Mouse (Mus musculus) embryonic facial prominence, embryonic 13.5 days (tissue): ENCODE measurements at regions not wholly inside any gene's neighbourhood (a gene's known extent, or its start where the extent isn't known, plus 50 kb on each side); places are given as distances from the start of the nearest gene placed in this dataset.
"Not testable (repeated sequence)": the region's sequence is repeated elsewhere in the genome, so short reads cannot be mapped to it uniquely, and the experiment has no call there.

Source experiments
- ATAC-seq: fragments of 200-750 bp; cut with Nextera tagmentation; 2 replicates; pipeline ENCODE4 v1.8.0; 2017; ENCODE audit warnings: low read depth; ENCODE audit not compliant: insufficient number of reproducible peaks, insufficient read depth, low FRiP score, low TSS enrichment
- H3K27ac ChIP-seq: fragments of 300-500 bp; sonication (generic); 2 replicates; pipeline ENCODE4 v1.5.1; 2015; ENCODE audit warnings: moderate library complexity, mild to moderate bottlenecking, inconsistent platforms
- H3K27me3 ChIP-seq: fragments of 300-500 bp; sonication (generic); 2 replicates; pipeline ENCODE4 v1.6.1; 2015; ENCODE audit warnings: mild to moderate bottlenecking, inconsistent platforms
- H3K36me3 ChIP-seq: fragments of 300-500 bp; sonication (generic); 2 replicates; pipeline ENCODE4 v1.6.1; 2015; ENCODE audit warnings: mild to moderate bottlenecking, inconsistent platforms
- H3K4me1 ChIP-seq: fragments of 300-500 bp; sonication (generic); 2 replicates; pipeline ENCODE4 v1.6.1; 2015; ENCODE audit warnings: inconsistent platforms
- H3K4me2 ChIP-seq: fragments of 300-500 bp; sonication (generic); 2 replicates; pipeline ENCODE4 v1.6.1; 2015; ENCODE audit warnings: moderate library complexity, mild to moderate bottlenecking, inconsistent platforms
- H3K4me3 ChIP-seq: fragments of 300-500 bp; sonication (generic); 2 replicates; pipeline ENCODE4 v1.5.1; 2015; ENCODE audit warnings: mild to moderate bottlenecking, inconsistent platforms
- H3K9ac ChIP-seq: fragments of 300-500 bp; sonication (generic); 2 replicates; pipeline ENCODE4 v1.6.1; 2015; ENCODE audit warnings: mild to moderate bottlenecking, inconsistent platforms
- H3K9me3 ChIP-seq: fragments of 300-500 bp; sonication (generic); 2 replicates; pipeline ENCODE4 v1.6.1; 2016; ENCODE audit warnings: inconsistent platforms
- WGBS: fragments of 180-500 bp; shearing (Covaris S2); methylation state at CpG from one replicate; pipeline ENCODE4 v1.1.7; 2015; ENCODE audit warnings: mixed read lengths; 5-methylcytosine and 5-hydroxymethylcytosine counted together

DNA sequence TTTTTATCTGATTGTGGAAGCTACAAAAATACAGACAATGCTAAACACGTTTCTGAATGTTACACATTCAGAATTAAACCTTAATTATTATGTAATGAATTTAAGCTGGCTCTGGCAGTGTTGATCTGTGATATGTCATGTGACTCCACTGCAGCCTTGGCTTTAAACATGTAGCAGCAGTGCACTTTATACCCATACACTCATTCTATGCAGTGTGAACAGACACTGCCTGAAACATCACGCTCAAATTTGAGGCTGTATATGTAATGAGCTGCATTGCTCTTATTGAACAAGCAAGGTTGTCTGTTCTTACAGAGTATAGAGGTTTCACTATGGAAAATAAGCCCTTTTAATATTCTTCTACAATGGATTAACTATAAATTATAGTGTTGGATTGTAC is 235.9 kb upstream of the Zfp804b start:
- H3K9me3 ChIP-seq = no peaks in the 10 kb centered on the region
- H3K36me3 ChIP-seq = no peaks in the 10 kb centered on the region
- no peak overlapping the region for H3K4me2 ChIP-seq
- no peak overlapping the region for H3K4me3 ChIP-seq
- 56% methylated on average over 2 of the region's 2 CpGs for WGBS
- ATAC-seq = no peak
- H3K27ac ChIP-seq = no peak overlapping the region
- no peaks in the 10 kb centered on the region for H3K4me1 ChIP-seq
- H3K27me3 ChIP-seq = no peaks in the 10 kb centered on the region
- H3K9ac ChIP-seq = no peak overlapping the region

DNA sequence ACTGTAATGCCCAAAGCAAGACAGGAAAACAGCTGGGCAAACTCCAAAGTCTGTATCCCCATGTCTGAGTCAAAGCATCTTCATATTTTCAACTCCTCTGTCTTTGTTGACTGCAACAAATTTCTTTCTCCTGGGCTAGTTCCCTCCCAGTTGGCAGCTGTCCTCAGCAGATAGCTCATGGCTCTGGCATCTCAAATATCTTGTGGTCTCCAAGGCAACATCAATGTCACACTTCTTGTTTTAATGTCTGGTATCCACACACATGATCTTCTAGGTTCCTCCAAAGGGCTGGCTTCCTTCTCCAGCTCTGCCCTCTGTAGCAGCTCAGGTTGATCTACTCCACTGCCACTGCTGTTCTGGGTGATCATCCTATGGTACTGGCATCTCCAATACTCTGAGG is 242.0 kb upstream of the Zfp804b start:
- no peaks in the 10 kb centered on the region for H3K27me3 ChIP-seq
- no peak overlapping the region for H3K9ac ChIP-seq
- H3K4me3 ChIP-seq = no peak overlapping the region
- ATAC-seq = no peak
- H3K36me3 ChIP-seq = no peaks in the 10 kb centered on the region
- H3K27ac ChIP-seq = no peak overlapping the region
- H3K4me1 ChIP-seq = no peaks in the 10 kb centered on the region
- no peaks in the 10 kb centered on the region for H3K9me3 ChIP-seq
- H3K4me2 ChIP-seq = no peak overlapping the region

DNA sequence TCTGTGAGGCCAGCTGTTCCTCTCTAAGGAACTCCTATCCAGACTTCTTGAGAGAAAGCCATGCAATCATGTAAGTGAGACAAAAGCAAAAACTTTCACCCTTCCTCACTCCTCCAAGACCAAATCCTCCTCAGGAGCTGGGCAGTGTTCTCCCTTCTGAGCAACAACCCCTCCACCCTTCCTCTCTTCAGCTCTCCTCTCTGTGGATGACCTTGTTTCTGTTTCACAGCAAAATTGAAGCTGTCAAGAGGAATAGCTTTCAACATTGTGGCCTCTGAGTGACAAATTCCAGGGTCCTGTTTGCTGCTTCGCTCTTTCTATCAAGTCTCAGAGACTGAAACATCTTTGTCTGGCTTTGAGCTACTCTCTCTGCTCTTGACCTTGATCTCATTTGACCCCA is 255.9 kb upstream of the Zfp804b start:
- Histone ChIP-seq H3K4me3 (no peak overlapping the region), H3K4me1 (no peaks in the 10 kb centered on the region), H3K4me2 (no peak overlapping the region), H3K9me3 (no peaks in the 10 kb centered on the region), H3K27ac (no peak overlapping the region), H3K36me3 (no peaks in the 10 kb centered on the region), H3K9ac (no peak overlapping the region), H3K27me3 (no peaks in the 10 kb centered on the region)
- no peak for ATAC-seq
- WGBS = 73% methylated on average over 1 of the region's 1 CpGs

DNA sequence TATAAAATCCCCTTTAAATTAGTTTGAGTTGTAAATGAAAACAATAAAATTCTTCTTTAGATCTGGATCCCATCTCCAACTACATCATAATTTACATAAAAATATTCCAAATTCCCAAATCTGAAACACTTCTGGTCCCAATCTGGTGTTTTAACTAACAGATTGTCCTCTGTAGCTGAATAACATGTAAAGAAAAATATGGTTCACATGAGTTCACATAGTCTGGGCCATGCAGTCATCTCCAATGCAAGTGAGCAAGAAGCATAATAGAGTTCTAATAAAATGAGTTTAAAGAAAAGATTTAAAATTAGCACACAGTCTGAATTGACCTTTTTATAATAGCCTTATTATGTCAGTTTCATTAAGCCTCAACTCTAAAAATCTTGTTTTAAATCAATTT is 263.0 kb upstream of the Zfp804b start:
- no peaks in the 10 kb centered on the region for H3K4me1 ChIP-seq
- H3K27me3 ChIP-seq = no peaks in the 10 kb centered on the region
- no peak overlapping the region for H3K27ac ChIP-seq
- H3K4me3 ChIP-seq = no peak overlapping the region
- H3K9ac ChIP-seq = no peak overlapping the region
- no peaks in the 10 kb centered on the region for H3K36me3 ChIP-seq
- H3K9me3 ChIP-seq = no peaks in the 10 kb centered on the region
- no peak for ATAC-seq
- no peak overlapping the region for H3K4me2 ChIP-seq

DNA sequence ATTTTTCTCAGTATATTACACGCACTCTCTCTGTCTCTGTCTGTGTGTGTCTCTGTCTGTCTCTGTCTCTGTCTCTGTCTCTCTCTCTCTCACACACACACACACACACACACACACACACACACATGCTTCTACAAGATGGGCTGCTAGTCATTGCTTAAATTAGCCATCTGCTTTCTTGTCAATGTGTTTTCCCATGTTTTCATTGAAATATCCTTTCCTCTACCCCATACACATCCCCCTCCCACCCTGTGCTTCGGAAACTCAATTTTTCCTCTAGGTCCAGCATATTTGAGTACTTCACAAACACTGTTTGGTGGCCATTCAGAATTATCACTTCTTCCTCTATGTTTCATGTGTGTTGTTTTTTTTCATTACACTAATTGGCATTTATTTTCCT is 263.4 kb upstream of the Zfp804b start:
- Histone ChIP-seq H3K9ac (no peak overlapping the region), H3K4me3 (no peak overlapping the region), H3K27ac (no peak overlapping the region), H3K4me2 (no peak overlapping the region), H3K27me3 (no peaks in the 10 kb centered on the region), H3K36me3 (no peaks in the 10 kb centered on the region), H3K4me1 (no peaks in the 10 kb centered on the region), H3K9me3 (no peaks in the 10 kb centered on the region)
- no peak for ATAC-seq
- 91% methylated on average over 2 of the region's 2 CpGs for WGBS

DNA sequence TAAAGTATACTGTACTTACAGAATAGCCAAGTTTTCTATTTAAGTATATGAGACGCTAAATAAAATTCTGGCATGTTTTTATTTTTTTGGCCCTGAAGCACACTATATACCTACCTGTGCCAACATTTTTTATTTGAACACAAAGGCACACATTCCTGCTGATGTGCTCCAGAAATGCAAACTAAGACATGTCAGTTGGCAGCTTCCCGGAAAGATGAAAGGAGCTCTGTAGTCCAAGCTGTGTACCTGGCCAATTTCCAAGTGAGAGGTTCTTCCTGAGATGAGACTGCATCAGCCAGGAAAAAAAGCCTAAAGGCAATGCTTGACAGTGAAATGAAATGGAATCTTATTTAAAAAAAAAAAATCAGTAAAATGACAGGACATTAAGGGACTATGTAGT is 305.0 kb upstream of the Steap4 start:
- Histone ChIP-seq H3K4me3 (no peak overlapping the region), H3K36me3 (no peaks in the 10 kb centered on the region), H3K4me1 (no peaks in the 10 kb centered on the region), H3K27me3 (no peaks in the 10 kb centered on the region), H3K9ac (no peak overlapping the region), H3K9me3 (no peaks in the 10 kb centered on the region), H3K27ac (no peak overlapping the region), H3K4me2 (no peak overlapping the region)
- WGBS = 66% methylated on average over 2 of the region's 2 CpGs
- no peak for ATAC-seq

DNA sequence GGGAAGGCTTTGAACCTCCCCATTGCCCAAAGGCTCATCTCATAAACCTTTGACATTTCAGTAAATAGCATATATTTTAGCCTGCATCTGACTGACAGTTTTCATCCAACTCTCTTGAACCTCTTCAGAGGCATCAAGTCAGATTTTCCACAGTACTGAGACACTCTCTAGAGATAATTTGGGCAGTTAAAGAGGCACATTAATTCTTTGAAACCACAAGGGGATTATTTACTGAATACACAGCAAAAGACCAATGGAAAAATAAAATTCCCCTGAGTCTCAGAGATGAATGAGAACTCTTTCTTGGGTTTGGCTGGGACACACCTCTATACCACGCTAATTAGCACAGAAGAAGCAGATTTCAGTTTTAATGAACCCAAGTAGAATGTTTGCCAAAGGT is 258.5 kb upstream of the Steap4 start:
- Histone ChIP-seq H3K4me3 (no peak overlapping the region), H3K4me2 (no peak overlapping the region), H3K4me1 (no peaks in the 10 kb centered on the region), H3K27ac (no peak overlapping the region), H3K9ac (no peak overlapping the region), H3K9me3 (no peaks in the 10 kb centered on the region), H3K36me3 (no peaks in the 10 kb centered on the region), H3K27me3 (no peaks in the 10 kb centered on the region)
- WGBS = 65% methylated on average over 1 of the region's 1 CpGs
- ATAC-seq = no peak

DNA sequence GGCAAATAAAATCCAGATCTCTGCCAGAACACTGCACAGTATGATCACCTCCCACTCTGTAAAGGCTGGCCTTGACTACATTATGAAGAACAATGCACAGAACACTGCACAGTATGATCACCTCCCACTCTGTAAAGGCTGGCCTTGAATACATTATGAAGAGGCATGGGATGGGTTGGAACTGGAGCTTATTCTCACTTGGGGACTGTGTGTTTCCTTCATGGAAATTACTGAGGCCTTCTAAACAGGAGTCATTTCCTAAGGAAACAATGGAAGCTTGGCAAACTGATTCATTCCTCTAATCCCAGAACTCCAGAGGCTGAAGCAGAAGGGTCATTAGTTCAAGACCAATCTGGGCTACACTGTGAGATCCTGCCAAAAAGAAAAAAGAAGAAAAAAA is 240.7 kb upstream of the Steap4 start:
- Histone ChIP-seq H3K4me3 (no peak overlapping the region), H3K9ac (no peak overlapping the region), H3K27me3 (no peaks in the 10 kb centered on the region), H3K9me3 (no peaks in the 10 kb centered on the region), H3K36me3 (no peaks in the 10 kb centered on the region), H3K27ac (no peak overlapping the region), H3K4me1 (no peaks in the 10 kb centered on the region), H3K4me2 (no peak overlapping the region)
- no peak for ATAC-seq

DNA sequence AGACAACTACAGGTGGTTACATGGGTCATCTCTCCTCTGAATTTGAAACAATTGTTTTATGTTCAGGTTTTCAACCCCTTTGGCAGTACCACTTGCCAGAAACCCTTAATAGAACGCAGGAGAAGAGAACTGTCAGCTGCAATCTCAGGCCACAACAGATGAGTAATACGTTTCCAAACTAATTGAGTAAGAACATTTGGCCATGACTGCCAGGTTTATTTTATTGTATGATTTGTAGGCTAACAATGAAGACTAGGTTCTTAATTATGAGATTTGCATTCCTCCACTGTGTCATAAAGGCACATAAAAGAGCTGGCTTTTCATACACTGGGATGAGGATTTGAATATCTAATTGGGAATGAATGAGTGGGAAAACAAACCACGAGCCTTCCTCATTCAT is 240.2 kb upstream of the Steap4 start:
- Histone ChIP-seq H3K27ac (no peak overlapping the region), H3K4me2 (no peak overlapping the region), H3K9me3 (no peaks in the 10 kb centered on the region), H3K27me3 (no peaks in the 10 kb centered on the region), H3K4me3 (no peak overlapping the region), H3K4me1 (no peaks in the 10 kb centered on the region), H3K9ac (no peak overlapping the region), H3K36me3 (no peaks in the 10 kb centered on the region)
- WGBS = 65% methylated on average over 3 of the region's 3 CpGs
- no peak for ATAC-seq

DNA sequence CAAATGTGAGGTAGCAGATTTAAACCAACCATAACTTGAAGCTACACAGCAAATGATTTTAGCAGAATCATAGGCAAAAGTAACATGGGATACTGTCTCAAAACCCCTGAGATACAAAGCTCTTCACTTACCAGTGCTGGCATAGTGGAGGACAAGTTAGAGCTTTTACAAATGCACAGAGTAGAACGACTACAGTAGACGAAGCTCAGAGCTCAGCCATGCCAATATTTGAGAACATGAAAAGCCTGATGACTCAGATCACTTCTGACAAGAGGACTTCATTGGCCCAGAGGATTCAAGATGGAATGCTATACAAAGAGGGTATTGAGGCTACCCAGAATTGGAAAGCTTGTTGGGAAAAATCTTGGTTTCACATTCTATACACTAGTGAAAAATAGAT is 239.6 kb upstream of the Steap4 start:
- Histone ChIP-seq H3K9ac (no peak overlapping the region), H3K36me3 (no peaks in the 10 kb centered on the region), H3K4me1 (no peaks in the 10 kb centered on the region), H3K27ac (no peak overlapping the region), H3K4me2 (no peak overlapping the region), H3K27me3 (no peaks in the 10 kb centered on the region), H3K4me3 (no peak overlapping the region), H3K9me3 (no peaks in the 10 kb centered on the region)
- no peak for ATAC-seq
- WGBS = 79% methylated on average over 2 of the region's 2 CpGs

DNA sequence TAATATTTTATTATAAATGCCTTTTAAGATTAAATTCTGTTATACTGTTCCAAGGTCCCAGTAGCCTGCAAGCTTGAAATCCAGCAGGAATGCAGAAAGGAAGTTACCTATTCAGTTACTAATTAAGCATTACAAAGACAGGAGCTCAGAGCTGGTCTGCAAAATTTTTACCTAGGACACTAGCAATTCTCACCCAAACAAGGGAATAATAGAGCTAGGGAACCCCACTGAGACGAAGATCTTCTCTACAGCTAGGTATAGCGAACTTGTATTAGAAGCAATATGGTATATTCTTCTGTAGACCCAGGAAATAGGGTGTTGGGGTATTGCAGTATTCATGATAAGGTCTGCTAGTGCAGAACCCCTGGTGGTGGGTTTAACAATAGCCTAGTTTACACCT is 227.7 kb upstream of the Steap4 start:
- H3K27me3 ChIP-seq, H3K4me1 ChIP-seq, H3K9me3 ChIP-seq, ATAC-seq, H3K9ac ChIP-seq, H3K27ac ChIP-seq, H3K36me3 ChIP-seq, H3K4me2 ChIP-seq, H3K4me3 ChIP-seq: not testable (repeated sequence)
- WGBS = 68% methylated on average over 2 of the region's 2 CpGs

DNA sequence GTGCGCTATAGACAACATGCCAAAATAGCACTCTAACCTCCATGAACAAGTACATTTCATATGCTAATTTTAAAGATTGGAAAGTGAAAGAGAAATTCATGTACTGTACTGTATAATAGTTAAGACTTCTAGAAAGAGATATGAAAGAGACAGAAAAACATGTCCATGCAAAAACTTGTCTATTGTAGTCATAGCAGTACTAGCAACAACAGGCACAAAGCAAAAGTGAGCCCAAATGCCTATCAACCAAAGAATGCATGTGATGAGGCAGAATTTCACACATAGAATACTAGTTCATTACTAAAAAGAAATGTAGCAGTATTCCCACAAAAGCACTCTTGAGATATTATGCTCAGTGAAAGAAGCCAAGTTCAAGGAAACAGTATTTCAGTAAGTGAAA is 180.4 kb upstream of the Steap4 start:
- WGBS = 88% methylated on average over 1 of the region's 1 CpGs
- H3K27ac ChIP-seq = no peak overlapping the region
- ATAC-seq = no peak
- no peaks in the 10 kb centered on the region for H3K9me3 ChIP-seq
- H3K36me3 ChIP-seq = no peaks in the 10 kb centered on the region
- H3K4me2 ChIP-seq = no peak overlapping the region
- no peaks in the 10 kb centered on the region for H3K27me3 ChIP-seq
- H3K9ac ChIP-seq = no peak overlapping the region
- no peak overlapping the region for H3K4me3 ChIP-seq
- H3K4me1 ChIP-seq = no peaks in the 10 kb centered on the region

DNA sequence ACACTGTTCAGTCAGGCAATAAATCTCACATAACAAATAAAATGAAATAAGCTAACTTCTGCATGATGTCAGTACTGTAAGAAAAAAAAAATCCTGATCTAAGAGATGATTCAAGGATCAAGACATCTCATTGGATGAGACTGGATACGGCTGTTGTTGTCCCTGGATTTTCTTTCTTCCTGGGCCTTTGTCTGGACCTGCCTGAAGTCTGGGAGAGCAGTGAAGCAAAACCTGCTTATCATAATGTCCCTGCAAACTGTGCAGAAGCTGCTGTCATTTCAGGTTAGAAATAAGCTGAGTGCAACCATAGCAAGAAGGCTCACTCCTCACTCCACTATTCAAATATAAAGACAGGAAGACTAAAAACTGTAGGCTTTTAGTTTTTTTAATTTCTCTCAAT is 178.0 kb upstream of the Steap4 start:
- Histone ChIP-seq H3K9ac (no peak overlapping the region), H3K27me3 (no peaks in the 10 kb centered on the region), H3K36me3 (no peaks in the 10 kb centered on the region), H3K4me2 (no peak overlapping the region), H3K9me3 (no peaks in the 10 kb centered on the region), H3K27ac (no peak overlapping the region), H3K4me3 (no peak overlapping the region), H3K4me1 (no peaks in the 10 kb centered on the region)
- 60% methylated on average over 1 of the region's 1 CpGs for WGBS
- ATAC-seq = 0 out of 2 replicates have a peak, but pooled peaks have one; percentile 20
